Mouse (Mus musculus) kidney, adult 18-20 months (tissue): ENCODE data around the gene Brd7.

Experiments used
- DNase-seq: peaks from one replicate; pipeline ENCODE4 v3.0.0; 2021

Brd7 gene

GRCm38 (mm10) chr8:88349046-88349445 is 12.9 kb downstream of the Brd7 start:
- no peak for DNase-seq

- no peak for DNase-seq
Observed at GRCm38 (mm10) chr8:88342026-88342425, 20.0 kb downstream of the Brd7 start.

GRCm38 (mm10) chr8:88339887-88340695 is 21.9 kb downstream of the Brd7 start:
- DNase-seq: no peak

- no peak for DNase-seq
Observed at GRCm38 (mm10) chr8:88339221-88339620, 22.8 kb downstream of the Brd7 start.

- no peak for DNase-seq
Observed at GRCm38 (mm10) chr8:88334975-88335374, 27.0 kb downstream of the Brd7 start.

- no peak for DNase-seq
Observed at GRCm38 (mm10) chr8:88334384-88334783, 27.6 kb downstream of the Brd7 start.

- no peak for DNase-seq
Observed at GRCm38 (mm10) chr8:88330816-88331215, 31.2 kb downstream of the Brd7 start.

- no peak for DNase-seq
Observed at GRCm38 (mm10) chr8:88328689-88329088, 33.3 kb downstream of the Brd7 start.

- DNase-seq: no peak
Observed at GRCm38 (mm10) chr8:88326328-88326727, 35.7 kb downstream of the Brd7 start.

GRCm38 (mm10) chr8:88325795-88326194 is 36.2 kb downstream of the Brd7 start:
- no peak for DNase-seq

- DNase-seq: no peak
Observed at GRCm38 (mm10) chr8:88325251-88325650, 36.7 kb downstream of the Brd7 start.

GRCm38 (mm10) chr8:88324760-88325159 is 37.2 kb downstream of the Brd7 start:
- DNase-seq: no peak

- no peak for DNase-seq
Observed at GRCm38 (mm10) chr8:88323523-88323922, 38.5 kb downstream of the Brd7 start.

GRCm38 (mm10) chr8:88321387-88321786 is 40.6 kb downstream of the Brd7 start:
- DNase-seq: no peak

GRCm38 (mm10) chr8:88320134-88320533 is 41.9 kb downstream of the Brd7 start:
- DNase-seq: no peak

- no peak for DNase-seq
Observed at GRCm38 (mm10) chr8:88318151-88318550, 43.8 kb downstream of the Brd7 start.

- no peak for DNase-seq
Observed at GRCm38 (mm10) chr8:88317341-88317740, 44.7 kb downstream of the Brd7 start.

GRCm38 (mm10) chr8:88316139-88316931 is 45.7 kb downstream of the Brd7 start:
- peak; percentile 21 for DNase-seq

- DNase-seq: no peak
Observed at GRCm38 (mm10) chr8:88315302-88315701, 46.7 kb downstream of the Brd7 start.

GRCm38 (mm10) chr8:88313991-88314390 is 48.0 kb downstream of the Brd7 start:
- no peak for DNase-seq

- DNase-seq: peak; percentile 22
Observed at GRCm38 (mm10) chr8:88312966-88313365, 49.0 kb downstream of the Brd7 start.

- no peak for DNase-seq
Observed at GRCm38 (mm10) chr8:88310286-88310685, 51.7 kb downstream of the Brd7 start.

GRCm38 (mm10) chr8:88309881-88310280 is 52.1 kb downstream of the Brd7 start:
- no peak for DNase-seq

- no peak for DNase-seq
Observed at GRCm38 (mm10) chr8:88309274-88309873, 52.6 kb downstream of the Brd7 start.
